Mouse (Mus musculus) lung, postnatal 14 days (tissue): ENCODE data around the gene Trim40.

Experiments used
- DNase-seq: peaks from one replicate; pipeline ENCODE4 v3.0.0; 2021

The Trim40 gene

GRCm38 (mm10) chr17:36836874-36837647, 52.9 kb downstream of the Trim40 start, which contains the start of gene Trim26:
Gene Trim26 (plus strand): TSS chr17:36837134.
- DNase-seq, result peak; percentile 99

GRCm38 (mm10) chr17:36836427-36836812, 53.5 kb downstream of the Trim40 start:
- peak; percentile 12 for DNase-seq

GRCm38 (mm10) chr17:36835591-36836426, 54.1 kb downstream of the Trim40 start:
- peak; percentile 60 for DNase-seq

GRCm38 (mm10) chr17:36832694-36833093, 57.2 kb downstream of the Trim40 start:
- DNase-seq, result no peak
